Mouse (Mus musculus): Measurements from ENCODE around the gene Plscr2.
"Not testable (repeated sequence)": the region's sequence is repeated elsewhere in the genome, so short reads cannot be mapped to it uniquely, and the experiment has no call there.

GRCm38 (mm10) chr9:92325936-92326335 lies 50.5 kb downstream of the Plscr2 start:
- not testable (repeated sequence) for TF ChIP-seq CTCF, EP300 (IDR thresholded peaks at IDR 0.05; ENCODE audit: low read depth)
